Mouse (Mus musculus) midbrain, postnatal 0 days (tissue): ENCODE data around the gene Adamts18. TPM values are rescaled to one million over a fixed set of nuclear protein-coding genes. Genes with fewer than 3 reads are reported as not detected.

Experiments
- ATAC-seq: fragments of 200-750 bp; cut with Nextera tagmentation; 2 replicates; pipeline ENCODE4 v1.8.0; 2017; ENCODE audit warnings: moderate number of reproducible peaks, mild to moderate bottlenecking, moderate TSS enrichment, moderate library complexity; ENCODE audit not compliant: low FRiP score
- DNase-seq: peaks from one replicate; pipeline ENCODE4 v3.0.0-alpha.2; 2015; ENCODE audit warnings: low spot score
- H3K27ac ChIP-seq: fragments of 300-500 bp; sonication (generic); 2 replicates; pipeline ENCODE4 v1.5.1; 2014; ENCODE audit warnings: low read depth, mild to moderate bottlenecking, low read length, mixed read lengths
- H3K27me3 ChIP-seq: fragments of 300-500 bp; sonication (generic); 2 replicates; pipeline ENCODE4 v1.6.1; 2014; ENCODE audit warnings: low read length, control low read depth, mixed read lengths; ENCODE audit not compliant: insufficient read depth
- H3K36me3 ChIP-seq: fragments of 300-500 bp; sonication (generic); 2 replicates; pipeline ENCODE4 v1.6.1; 2014; ENCODE audit warnings: low read length, control low read depth, mixed read lengths; ENCODE audit not compliant: insufficient read depth
- H3K4me1 ChIP-seq: fragments of 300-500 bp; sonication (generic); 2 replicates; pipeline ENCODE4 v1.6.1; 2014; ENCODE audit warnings: mild to moderate bottlenecking, control low read depth, antibody characterized with exemption, low read length, mixed read lengths; ENCODE audit not compliant: insufficient read depth
- H3K4me2 ChIP-seq: fragments of 300-500 bp; sonication (generic); 2 replicates; pipeline ENCODE4 v1.6.1; 2014; ENCODE audit warnings: low read depth, mild to moderate bottlenecking, low read length, mixed read lengths; ENCODE audit not compliant: poor library complexity, severe bottlenecking
- H3K4me3 ChIP-seq: fragments of 300-500 bp; sonication (generic); 2 replicates; pipeline ENCODE4 v1.5.1; 2014; ENCODE audit warnings: low read depth, mild to moderate bottlenecking, low read length, moderate library complexity
- H3K9ac ChIP-seq: fragments of 300-500 bp; sonication (generic); replicated peaks from 2 replicates; pipeline ENCODE4 v1.6.1; 2014; ENCODE audit warnings: mild to moderate bottlenecking, low read length, moderate library complexity, mixed read lengths; ENCODE audit not compliant: poor library complexity, severe bottlenecking
- H3K9me3 ChIP-seq: fragments of 300-500 bp; sonication (generic); 2 replicates; pipeline ENCODE4 v1.6.1; 2016; ENCODE audit warnings: low read length, control low read depth
- CTCF ChIP-seq: IDR thresholded peaks from 2 replicates; pipeline ENCODE4 v1.5.1; 2016; ENCODE audit warnings: antibody characterized with exemption, mild to moderate bottlenecking
- WGBS: fragments of 180-500 bp; shearing (Covaris S2); extraction: QIAGEN DNeasy Blood & Tissue Kit; methylation state at CpG from one replicate; pipeline ENCODE4 v1.1.7; 2014; 5-methylcytosine and 5-hydroxymethylcytosine counted together
- polyA plus RNA-seq: library from polyadenylated mRNA; unstranded; fragments of >200 nt; fragmentation: Nextera tagmentation; extraction: Ambion mirVana; gene quantifications from 2 replicates; pipeline ENCODE4 v1.2.1, GENCODE M21; 2015
- total RNA-seq: library from RNA; depleted of rRNA; stranded (reverse); fragments of >200 nt; gene quantifications from 2 replicates; pipeline ENCODE4 v1.2.3, GENCODE M21; 2014

Gene Adamts18
- total and polyA plus RNA-seq, 2 experiments from 2014 or later: 3.2 to 4.9 TPM

DNA sequence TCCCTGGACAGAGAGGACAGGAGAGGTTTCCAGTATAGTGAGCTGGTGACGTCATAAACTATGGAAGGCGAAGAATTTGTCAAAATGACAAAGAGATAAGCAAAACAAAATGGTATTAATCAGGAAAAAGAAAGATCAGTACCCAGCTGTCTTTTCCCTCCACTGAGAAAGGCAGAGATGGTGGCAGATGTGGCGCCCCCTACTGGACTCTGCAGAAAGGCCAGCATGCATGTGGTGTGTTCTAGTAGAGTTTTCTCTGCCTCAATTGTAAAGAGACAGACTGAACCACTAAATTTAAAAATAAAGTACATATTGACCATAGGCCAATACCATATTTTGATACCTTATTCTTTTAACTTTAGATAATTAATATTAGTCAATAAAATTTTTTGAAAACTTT lies 64.8 kb downstream of the Adamts18 start:
- Histone ChIP-seq H3K4me2 (no peak overlapping the region), H3K4me3 (no peak overlapping the region), H3K9me3 (no peaks in the 10 kb centered on the region), H3K4me1 (no peaks in the 10 kb centered on the region), H3K27ac (no peak overlapping the region), H3K9ac (no peak overlapping the region), H3K27me3 (no peaks in the 10 kb centered on the region), H3K36me3 (no peaks in the 10 kb centered on the region)
- DNase-seq (no peak), ATAC-seq (no peak)
- no peak for TF ChIP-seq CTCF
- WGBS: 79% methylated on average over 3 of the region's 3 CpGs

GRCm38 (mm10) chr8:113781554-113781953 lies 67.0 kb downstream of the Adamts18 start:
- H3K4me2 ChIP-seq: no peak overlapping the region
- no peaks in the 10 kb centered on the region for H3K27me3 ChIP-seq
- DNase-seq (peak; percentile 0), ATAC-seq (no peak)
- H3K4me1 ChIP-seq: no peaks in the 10 kb centered on the region
- H3K27ac ChIP-seq: no peak overlapping the region
- no peak overlapping the region for H3K4me3 ChIP-seq
- H3K9ac ChIP-seq: no peak overlapping the region
- H3K36me3 ChIP-seq: no peaks in the 10 kb centered on the region
- WGBS: 44% methylated on average over 2 of the region's 2 CpGs
- TF ChIP-seq CTCF: no peak
- no peaks in the 10 kb centered on the region for H3K9me3 ChIP-seq

GRCm38 (mm10) chr8:113775361-113775760 lies 73.2 kb downstream of the Adamts18 start:
- ATAC-seq: no peak
- Histone ChIP-seq H3K9ac (no peak overlapping the region), H3K27ac (no peak overlapping the region), H3K36me3 (peaks cover 3% of the 10 kb centered on the region; the same call in 1 of the 2 replicates), H3K4me1 (no peaks in the 10 kb centered on the region), H3K4me3 (no peak overlapping the region), H3K27me3 (no peaks in the 10 kb centered on the region), H3K4me2 (no peak overlapping the region), H3K9me3 (no peaks in the 10 kb centered on the region)
- 80% methylated on average over 6 of the region's 6 CpGs for WGBS
- peak; percentile 0 for DNase-seq
- TF ChIP-seq CTCF: no peak

DNA sequence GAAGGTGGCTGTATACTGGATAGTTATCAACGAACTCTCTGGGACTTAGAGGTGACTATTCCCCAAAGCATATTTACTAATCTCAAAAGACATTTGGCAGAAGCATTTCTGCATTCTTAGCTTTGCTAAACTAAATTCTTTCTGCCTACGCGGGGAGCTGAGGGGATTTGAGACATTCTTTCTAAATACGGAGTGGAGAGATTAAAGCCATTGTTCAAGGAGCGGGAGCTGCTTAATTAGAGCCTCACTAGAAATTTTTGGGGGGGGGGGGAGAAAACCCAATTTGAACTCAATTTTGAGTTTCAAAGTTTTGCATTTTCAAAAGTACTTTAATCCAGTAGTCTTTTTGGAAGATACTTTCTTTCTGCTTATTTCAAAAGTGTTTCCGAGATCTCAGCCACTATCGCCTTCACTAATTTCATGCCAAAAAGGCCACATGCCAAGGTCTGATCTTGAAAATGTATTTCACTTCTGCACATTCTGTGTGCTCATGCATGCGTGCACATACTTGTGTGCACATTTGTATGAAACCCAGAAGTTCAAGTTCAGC lies 79.6 kb downstream of the Adamts18 start:
- H3K9me3 ChIP-seq: no peaks in the 10 kb centered on the region
- no peaks in the 10 kb centered on the region for H3K27me3 ChIP-seq
- no peak overlapping the region for H3K9ac ChIP-seq
- DNase-seq (peak; percentile 0), ATAC-seq (no peak)
- H3K4me3 ChIP-seq: no peak overlapping the region
- 39% methylated on average over 8 of the region's 8 CpGs for WGBS
- H3K27ac ChIP-seq: no peak overlapping the region
- no peak for TF ChIP-seq CTCF
- peaks cover 3% of the 10 kb centered on the region; the same call in 1 of the 2 replicates for H3K36me3 ChIP-seq
- H3K4me1 ChIP-seq: no peaks in the 10 kb centered on the region
- no peak overlapping the region for H3K4me2 ChIP-seq

DNA sequence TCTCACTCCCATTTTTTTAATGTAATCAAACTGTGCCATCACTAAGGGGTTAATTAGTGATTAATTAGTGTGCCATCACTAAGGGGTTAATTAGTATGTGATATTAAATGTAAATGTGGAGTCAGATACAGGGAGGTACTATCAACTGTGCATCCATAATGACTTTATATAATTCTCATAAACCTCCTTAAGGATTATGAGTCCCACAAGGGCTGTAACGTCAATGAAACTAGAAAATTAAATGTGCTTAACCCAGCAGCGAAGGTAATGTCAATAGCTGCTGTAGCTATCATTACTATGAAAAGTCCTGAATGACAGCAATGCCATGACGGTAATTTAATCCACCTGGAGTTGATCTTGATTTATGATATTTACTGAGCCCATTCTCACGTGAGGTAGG lies 83.4 kb downstream of the Adamts18 start:
- Histone ChIP-seq H3K4me3 (no peak overlapping the region), H3K27me3 (no peaks in the 10 kb centered on the region), H3K4me2 (no peak overlapping the region), H3K36me3 (no peaks in the 10 kb centered on the region), H3K4me1 (no peaks in the 10 kb centered on the region), H3K27ac (no peak overlapping the region), H3K9me3 (no peaks in the 10 kb centered on the region), H3K9ac (no peak overlapping the region)
- ATAC-seq (no peak), DNase-seq (peak; percentile 0)
- no peak for TF ChIP-seq CTCF
- WGBS: 71% methylated on average over 4 of the region's 4 CpGs

DNA sequence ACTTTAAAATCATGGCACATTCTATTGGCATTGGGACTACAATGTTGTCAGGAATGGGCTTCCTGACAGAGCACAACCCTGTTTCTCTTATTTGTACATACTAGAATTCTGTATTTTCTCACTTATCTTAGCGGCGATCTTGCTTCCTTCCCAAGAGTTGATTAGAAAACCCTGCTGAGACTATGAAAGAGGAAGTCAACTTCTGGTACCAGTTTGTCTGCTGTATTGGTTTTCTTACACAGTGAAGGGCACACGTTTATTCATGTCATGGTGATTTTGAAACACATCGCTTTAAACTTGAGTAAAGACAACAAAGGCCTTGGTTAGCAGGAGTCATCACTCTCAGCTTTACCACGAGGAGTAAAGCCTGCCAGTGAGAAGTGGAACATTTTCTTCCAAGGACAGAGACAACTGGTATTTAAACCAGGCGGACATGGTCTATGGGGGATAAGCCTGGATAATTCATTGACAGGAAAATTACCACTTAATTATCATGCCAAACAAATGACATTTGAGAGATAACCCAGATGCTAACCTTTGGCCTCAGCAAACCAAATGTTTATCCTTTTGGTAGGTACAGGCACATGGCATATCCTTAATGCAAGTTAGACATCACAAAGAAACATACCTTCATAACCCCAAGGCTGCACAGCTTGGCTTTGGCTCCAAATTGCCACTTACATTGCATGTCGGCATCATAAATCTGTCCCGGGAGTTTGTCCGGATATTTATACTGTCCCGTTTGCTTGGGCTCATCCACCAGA lies 84.8 kb downstream of the Adamts18 start:
- Histone ChIP-seq H3K4me1 (no peaks in the 10 kb centered on the region), H3K27ac (no peak overlapping the region), H3K9ac (no peak overlapping the region), H3K27me3 (no peaks in the 10 kb centered on the region), H3K4me2 (no peak overlapping the region), H3K9me3 (no peaks in the 10 kb centered on the region), H3K4me3 (no peak overlapping the region), H3K36me3 (no peaks in the 10 kb centered on the region)
- DNase-seq: no peak
- no peak for TF ChIP-seq CTCF
- 81% methylated on average over 10 of the region's 10 CpGs for WGBS
- ATAC-seq: no peak
